Mouse (Mus musculus) v-Abl transformed pro-B cells (cell line): Measurements from ENCODE around the gene Pds5a.

ENCODE experiments used
- in situ Hi-C, 2 experiments: fragments of 400-800 bp; cut with MboI; formaldehyde crosslinking; loops; one replicate each; pipeline ENCODE4 v1.15.1; 2025; ENCODE audit not compliant: unreplicated experiment in 2 of 2

Gene Pds5a

DNA sequence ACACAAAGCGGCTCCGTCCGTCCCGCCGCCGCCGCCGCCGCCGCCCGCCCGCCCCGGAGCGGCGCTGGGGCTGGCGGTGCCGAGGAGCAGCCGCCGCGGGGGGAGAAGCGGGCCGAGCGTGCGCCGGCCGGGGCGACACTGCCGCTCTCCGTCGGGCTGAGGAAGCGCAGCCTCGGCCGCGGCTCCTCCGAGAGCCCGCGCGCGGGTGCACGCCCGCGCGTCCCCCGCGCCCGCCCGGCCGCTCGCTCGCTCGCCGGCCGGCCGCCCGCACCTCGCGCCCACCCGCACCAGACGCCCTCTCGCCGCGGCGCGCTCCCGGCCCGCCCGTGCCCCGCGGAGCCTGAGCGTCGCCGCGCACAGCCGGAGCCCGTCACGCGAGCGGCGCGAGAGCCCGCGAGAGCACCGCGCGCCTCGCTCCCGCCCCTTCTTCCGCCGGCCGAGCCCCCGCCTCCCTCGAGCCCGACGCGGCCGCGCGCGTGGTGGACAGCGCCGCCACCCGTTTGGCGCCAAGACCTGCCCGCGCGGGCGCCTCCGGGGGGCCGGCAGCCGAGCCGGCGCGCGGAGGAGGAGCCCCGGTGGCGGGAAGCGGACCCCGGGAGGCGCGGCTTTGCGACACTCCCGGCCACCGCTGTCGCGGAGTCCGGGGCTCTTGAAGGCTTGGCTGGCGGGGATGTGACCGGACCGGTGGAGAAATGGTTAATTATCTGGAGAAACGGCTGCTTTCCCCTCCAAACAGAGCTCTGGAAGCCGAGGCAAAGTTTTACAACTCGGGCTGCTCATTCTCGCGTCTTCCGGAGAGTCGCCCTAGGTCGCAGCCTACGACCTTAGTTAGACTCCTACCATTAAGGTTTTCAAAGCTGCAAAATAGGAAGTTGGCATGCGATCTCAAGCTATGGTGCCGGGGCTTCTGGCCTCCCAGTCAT, at the start of gene Pds5a:
Pds5a (minus strand) TSS at position 438 of the 923 bp plus-strand sequence.
- in situ Hi-C loops = loop anchor here (5.0 to 25.0 kb wide), 5 partner anchors 216 to 811 kb away; partner anchors contain the start of gene Rfc1 (in 1 of the 2)

DNA sequence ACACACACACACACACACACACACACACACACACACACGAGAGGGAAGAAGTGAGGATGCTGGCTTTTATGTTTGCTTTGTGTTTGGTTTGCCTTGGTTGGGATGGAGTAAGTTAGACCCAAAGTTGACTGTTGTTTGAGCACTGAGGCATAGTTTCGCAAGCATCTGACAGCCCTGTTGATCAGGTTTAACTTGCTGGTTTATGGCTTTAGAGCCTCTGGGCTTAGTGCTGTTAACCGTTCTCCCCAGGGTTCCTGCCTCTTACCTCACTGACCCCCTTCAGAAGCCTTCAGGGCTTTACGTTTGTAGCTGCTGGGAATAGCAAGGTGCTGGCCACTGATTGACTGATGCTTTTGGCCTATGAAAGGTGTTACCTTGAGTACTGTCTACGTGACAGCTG, 48.8 kb upstream of the Pds5a start:
- in situ Hi-C loops = no loop called here

DNA sequence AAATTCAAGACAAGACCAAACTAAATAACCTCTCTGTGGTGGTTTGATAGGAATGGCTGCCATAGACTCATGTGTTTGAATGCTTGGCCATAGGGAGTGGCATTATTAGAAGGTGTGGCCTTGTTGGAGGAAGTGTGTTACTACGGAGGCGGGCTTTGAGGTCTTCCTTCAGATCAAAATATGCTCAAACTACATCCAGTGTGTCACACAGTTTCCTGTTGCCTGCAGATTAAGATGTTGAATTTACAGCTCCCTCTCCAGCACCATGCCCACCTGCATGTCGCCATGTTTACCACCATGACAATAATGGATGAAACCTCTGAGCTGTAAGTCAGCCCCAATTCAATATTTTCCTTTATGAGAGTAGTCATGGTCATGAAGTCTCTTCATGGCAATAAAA, 41.3 kb upstream of the Pds5a start:
- in situ Hi-C loops = no loop called here

DNA sequence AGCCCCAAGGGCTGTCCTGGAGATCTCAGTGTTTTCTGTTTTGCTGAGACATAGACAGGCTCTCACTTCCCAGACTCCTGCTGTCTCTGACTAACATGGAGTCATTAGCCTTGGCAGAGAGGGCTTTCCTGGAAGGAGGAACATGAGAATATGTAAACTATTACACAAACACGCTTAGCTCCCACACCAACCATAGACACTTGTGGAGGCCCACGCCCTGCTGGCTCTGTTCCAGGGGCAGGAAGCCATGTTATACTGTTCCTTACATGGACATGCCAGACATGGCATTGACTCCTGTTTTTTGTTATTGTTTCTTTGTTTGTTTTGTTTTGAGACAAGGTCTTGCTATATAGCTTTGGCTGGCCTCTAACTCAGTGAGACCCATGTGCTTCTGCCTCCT, 37.5 kb upstream of the Pds5a start:
- in situ Hi-C loops = no loop called here

DNA sequence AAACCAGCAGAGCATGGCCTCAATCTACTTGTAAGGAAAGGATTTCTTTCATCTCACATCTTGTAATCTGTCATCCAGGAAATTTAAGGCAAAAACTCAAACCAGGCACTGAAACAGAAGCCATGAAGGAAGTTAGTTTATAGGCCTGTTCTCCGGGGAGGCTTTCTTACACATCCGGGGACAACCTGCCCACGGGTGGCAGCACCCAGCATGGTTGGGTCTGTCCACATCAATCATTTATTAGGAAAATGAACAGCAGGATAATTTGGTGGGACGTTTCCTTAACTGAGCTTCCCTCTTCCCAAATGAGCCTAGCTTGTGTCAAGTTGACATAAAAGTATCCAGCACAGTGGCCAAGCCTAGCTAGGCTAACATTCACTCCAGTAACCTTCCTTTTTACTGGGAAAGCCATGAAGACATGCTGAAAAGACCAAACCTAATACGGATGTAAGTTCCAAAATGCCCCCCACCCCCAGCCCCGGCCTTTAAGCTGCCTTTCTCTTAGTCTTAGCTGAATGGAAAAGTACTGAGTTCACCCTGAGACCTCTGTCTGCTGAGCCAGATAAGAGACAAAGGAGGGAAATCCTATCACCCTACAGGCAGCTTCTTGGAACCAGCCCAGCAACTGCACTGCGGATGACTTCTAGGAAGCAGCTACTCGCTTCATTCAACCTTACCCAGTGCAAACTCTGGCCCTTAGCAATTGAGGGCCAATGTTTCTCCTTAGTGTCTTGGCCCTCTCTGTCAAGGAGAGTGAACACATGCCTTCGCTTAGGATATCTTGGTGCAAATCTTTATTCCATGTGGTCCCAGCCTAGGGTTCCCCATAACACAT, 33.3 kb upstream of the Pds5a start:
- in situ Hi-C loops = no loop called here

DNA sequence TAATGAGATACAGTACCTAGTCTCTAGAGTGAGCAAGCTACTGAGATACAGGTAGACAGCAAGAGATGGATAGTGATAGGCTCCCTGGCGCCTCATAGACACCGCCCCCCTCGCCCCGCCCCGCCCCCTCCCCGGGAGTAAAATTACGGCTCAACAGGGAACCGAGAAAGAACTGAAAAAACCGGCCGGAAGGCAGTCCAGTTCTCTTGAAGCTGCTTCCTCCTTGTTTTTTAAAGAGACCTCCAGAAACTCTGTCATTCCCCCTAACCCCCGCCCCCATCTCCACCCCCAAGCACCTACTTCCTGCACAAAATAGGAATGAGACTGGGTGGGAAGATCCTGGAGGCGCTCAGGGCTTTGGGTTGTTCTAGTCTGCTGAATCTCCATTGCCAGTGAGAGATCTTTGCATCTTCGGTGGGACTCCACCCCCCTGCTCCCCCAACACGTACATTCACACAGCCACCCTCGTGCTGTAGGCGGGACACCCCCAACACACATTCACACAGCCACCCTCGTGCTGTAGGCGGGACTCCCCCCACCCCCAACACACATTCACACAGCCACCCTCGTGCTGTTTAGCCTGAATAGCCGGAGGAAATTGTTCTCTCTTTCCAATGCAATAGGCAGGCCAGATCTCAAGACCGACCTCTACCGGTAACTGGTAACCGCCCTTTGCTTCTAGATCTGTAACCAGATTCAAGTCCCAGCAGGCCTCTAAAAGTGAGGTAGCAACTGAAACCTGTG, 26.4 kb upstream of the Pds5a start:
- in situ Hi-C loops = loop anchor here in 1 of 2 experiments (5.0 to 25.0 kb wide), 2 partner anchors 38 to 513 kb away; partner anchors contain the start of gene N4bp2

DNA sequence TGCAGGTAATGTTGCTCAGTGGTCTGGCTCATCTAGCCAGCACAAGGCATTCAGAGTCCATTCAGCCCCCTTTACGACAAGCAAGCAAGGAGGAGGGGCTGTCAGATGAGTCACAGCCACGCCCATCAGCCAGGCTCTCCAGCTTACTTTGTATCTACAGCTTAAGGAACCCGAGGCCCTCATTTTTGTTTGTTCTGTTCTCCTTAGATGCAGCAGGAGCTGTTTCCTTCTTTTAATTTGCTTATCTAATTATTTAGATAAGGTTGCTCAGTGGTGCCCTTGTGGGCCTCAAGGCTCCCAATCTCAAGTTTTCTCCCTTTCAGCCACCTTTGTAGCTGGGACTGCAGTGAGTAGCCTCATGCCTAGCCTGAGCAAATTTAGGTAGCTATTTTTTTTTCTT, 20.3 kb upstream of the Pds5a start:
- in situ Hi-C loops = loop anchor here in 1 of 2 experiments (25.0 kb wide), 1 partner anchor 519 kb away; no protein-coding TSS in a partner anchor

DNA sequence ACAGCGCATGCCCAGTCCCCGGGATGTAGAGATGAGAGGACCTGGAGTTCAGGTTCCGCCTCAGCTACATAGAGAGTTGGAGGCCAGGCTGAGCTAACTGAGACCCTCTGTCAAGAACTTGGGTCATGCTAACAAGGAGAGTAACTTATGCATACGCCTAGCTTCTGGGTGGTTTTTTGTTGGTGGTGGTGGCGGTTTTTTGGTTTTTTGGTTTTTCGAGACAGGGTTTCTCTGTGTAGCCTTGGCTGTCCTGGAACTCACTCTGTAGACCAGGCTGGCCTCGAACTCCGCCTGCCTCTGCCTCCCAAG, 19.8 kb upstream of the Pds5a start:
- in situ Hi-C loops = loop anchor here in 1 of 2 experiments (25.0 kb wide), 1 partner anchor 519 kb away; no protein-coding TSS in a partner anchor

DNA sequence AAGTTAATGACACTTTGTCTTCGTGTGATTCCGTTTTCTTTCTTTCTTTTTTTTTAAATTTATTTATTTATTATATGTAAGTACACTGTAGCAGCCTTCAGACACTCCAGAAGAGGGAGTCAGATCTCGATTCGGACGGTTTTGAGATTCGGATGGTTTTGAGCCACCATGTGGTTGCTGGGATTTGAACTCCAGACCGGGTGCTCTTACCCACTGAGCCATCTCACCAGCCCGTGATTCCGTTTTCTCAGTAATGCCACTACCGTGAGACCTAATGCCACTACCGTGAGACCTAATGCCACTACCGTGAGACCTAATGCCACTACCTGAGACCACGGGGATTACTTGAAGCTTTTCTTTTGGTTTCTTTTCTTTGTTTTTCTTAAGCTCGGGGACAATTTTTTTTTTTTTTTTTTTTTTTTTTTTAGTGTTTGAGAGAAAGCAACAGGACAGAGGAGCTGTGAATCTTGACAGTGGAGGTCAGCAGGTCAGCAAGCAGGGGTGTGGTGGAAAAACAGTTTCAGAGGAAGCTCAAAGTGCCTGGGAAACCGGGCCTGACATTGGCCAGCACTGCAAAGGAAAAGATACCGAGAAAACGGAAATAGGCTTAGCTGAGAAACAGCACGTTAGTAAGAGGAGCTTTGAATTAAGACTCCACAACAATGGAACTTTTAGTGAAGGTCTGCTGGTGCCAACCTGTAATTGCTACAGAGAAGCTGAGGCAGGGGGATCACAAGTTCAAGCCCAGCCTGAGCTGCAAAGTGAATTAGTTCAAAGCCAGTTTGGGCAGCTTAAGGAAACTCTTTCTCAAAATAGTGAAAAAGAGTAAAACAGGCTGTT, 19.2 kb upstream of the Pds5a start:
- in situ Hi-C loops = loop anchor here in 1 of 2 experiments (25.0 kb wide), 1 partner anchor 520 kb away; no protein-coding TSS in a partner anchor

DNA sequence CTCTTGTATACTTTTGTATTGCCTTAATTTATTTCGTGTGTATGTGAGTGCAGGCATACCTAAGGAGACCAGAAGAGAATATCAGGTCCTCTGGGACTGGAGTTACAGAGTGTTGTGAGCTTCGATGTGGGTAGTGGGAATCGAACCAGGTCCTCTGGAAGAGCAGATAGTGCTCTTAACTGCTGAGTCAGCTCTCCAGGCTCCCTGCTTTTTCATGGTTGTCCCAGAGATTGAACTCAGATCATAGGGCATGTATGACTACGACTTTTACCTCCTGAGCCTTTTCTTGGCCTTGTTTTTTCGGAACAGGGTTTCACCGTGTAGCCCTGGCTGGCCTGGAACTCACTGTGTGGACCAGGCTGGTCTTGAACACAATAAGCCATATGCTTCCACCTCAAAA, 17.0 kb upstream of the Pds5a start:
- in situ Hi-C loops = loop anchor here in 1 of 2 experiments (25.0 kb wide), 1 partner anchor 522 kb away; no protein-coding TSS in a partner anchor

DNA sequence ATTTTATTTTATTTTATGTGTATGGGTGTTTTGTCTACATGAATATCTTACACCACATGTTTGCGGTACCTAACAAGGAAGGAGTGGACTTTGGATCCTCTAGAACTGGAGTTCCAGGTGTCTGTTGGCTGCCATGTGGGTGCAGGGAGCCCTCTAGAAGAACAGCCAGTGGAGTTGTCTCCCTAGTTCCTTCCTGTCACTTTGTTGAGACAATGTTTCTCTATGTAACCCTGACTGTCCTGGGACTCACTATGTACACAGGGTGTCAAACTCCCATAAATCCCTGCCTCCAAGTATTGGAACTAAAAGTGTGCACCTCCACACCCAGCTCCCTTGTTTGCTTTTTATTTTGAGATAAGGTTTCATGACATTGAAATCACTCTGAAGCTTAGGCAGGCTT, 13.4 kb upstream of the Pds5a start:
- in situ Hi-C loops = loop anchor here in 1 of 2 experiments (25.0 kb wide), 1 partner anchor 526 kb away; no protein-coding TSS in a partner anchor

DNA sequence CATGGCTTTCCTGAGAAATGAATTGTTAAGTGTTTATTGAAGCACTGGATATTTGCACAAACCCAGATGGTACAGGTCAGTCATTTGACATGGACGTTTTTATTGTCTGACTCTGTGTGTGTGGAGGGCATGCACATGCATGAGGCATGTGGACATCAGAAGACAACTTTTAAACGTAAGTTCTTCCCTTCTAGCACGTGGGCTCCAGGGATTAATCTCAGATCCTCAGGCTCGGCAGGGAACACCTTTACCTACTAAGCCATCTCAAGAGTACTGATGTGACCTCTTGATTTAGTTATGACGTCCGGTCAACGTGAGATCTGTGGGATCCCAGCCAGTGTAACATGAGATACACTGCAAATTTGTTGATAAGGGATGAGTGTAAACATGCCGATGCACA, 12.2 kb upstream of the Pds5a start:
- in situ Hi-C loops = loop anchor here in 1 of 2 experiments (25.0 kb wide), 1 partner anchor 527 kb away; no protein-coding TSS in a partner anchor

DNA sequence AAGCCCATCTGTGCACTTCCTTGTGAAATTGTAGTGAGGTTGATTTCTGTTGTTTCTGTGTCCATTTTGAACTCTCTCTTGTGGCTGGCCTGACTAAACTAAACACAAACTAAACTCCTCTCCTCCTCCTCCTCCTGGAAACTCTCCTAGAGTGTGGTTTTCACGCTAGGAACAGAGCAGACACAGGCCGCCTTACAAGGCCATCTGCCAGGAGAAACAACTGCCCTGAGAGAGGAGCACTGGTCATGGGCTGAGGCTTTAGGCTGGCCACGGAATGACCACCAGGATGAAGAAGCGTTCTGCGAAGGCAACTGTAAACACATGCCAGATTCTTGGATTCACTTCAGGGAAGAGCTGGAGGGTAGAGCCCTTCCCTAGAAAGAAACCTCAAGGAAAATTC, 8.9 kb upstream of the Pds5a start:
- in situ Hi-C loops = loop anchor here in 1 of 2 experiments (10.0 to 25.0 kb wide), 3 partner anchors 48 to 530 kb away; no protein-coding TSS in a partner anchor

DNA sequence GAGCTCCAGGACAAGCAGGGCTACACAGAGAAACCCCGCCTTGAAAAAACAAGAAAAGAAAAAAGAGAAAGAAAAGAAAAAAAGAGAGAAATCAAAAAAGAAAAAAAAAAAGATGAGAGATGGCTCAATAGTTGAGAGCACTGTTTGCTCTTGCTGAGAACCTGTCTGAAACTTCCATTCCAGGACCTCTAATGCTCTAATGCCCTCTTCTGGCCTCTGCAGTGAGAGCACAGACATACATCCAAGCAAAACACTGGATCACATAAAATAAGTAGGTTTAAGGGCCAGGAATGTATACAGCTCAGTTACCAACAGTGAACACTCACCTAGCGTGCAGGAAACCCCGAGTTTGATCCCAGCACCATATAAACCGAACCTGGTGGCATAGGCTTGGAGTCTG, 8.1 kb upstream of the Pds5a start:
- in situ Hi-C loops = loop anchor here in 1 of 2 experiments (10.0 to 25.0 kb wide), 3 partner anchors 49 to 531 kb away; no protein-coding TSS in a partner anchor

DNA sequence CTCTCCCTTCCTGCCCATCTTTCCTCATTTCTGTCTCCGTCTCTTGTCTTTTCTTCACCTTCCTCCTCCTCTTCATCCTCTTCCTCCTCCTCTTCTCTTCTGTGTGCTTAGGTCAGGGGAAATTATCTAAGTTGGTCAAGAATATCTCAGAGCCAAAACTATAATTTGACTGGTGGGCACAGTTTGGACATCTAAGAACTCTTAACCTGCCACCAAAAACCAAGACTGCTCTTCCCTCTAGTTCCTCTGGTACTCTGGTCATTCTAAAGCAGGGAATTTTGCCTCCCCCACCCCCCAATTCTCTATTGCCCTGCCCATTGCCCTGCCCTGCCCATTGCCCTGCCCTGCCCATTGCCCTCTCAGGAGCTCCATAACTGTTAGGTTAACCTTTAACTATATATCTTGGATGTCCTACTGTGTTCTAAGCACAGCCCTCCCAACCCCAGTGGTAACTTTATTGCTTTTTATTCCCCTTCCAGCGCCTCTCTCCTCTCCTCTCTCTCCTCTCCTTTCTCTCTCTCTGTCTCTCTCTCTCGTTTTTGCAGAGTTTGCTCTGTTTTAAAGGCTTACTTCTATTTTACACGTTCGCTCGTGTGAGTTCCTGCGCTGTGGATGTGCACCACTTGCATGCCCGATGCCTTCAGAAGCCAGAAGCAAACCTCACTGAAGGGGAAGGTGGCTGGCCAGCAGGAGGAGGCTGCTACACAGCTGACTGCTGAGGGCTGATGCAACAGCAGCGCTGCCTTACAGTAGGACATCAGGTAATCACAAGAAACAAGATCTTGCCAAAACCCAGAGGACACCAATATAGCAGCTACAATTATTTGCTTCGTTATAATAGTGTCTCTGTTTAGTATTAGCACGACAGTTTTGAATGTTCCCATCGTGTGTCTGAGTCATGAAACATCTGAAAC, 6.9 kb upstream of the Pds5a start:
- in situ Hi-C loops = loop anchor here (5.0 to 25.0 kb wide), 4 partner anchors 50 to 532 kb away; partner anchors contain the start of gene N4bp2 (in 1 of the 2)

DNA sequence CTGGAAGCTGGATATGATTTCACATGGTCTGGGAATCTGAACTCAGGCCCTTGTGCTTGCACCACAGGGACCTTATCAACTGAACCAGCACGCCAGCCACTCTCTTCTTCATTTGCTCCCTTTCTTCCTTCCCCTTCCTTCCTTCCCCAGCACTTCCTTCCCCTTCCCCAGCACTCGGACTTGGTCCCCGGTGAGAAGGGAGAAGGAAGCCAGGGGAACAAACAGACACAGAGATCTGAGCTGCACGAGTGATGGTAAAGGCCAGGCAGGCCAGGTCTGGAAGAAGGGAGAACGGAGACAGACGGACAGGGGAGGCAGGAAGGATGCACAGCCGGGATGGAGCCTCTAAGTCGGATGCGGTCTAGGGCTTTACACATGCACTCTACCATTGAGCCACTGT, 5.2 kb upstream of the Pds5a start:
- in situ Hi-C loops = loop anchor here (5.0 to 25.0 kb wide), 4 partner anchors 52 to 534 kb away; partner anchors contain the start of gene N4bp2 (in 1 of the 2)

DNA sequence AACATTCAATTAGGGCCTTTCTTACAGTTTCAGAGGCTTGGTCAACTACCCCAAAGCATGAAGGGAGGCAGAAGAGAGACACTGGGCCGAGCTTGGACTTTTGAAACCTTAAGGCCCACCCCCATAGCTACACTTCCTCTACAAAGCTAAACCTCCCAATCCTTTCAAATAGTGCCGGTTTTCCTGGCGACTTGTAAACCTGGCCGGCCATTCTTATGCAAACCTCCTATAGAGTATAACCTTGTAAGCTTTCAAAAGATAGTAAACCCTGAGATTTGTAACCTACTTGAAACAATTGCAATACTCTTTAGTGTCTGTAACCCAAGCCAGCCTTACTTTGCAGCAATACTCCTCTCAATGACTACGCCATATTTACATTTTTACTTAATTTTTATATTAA, 2.0 kb upstream of the Pds5a start:
- in situ Hi-C loops = loop anchor here (5.0 to 25.0 kb wide), 4 partner anchors 55 to 537 kb away; partner anchors contain the start of gene N4bp2 (in 1 of the 2)

DNA sequence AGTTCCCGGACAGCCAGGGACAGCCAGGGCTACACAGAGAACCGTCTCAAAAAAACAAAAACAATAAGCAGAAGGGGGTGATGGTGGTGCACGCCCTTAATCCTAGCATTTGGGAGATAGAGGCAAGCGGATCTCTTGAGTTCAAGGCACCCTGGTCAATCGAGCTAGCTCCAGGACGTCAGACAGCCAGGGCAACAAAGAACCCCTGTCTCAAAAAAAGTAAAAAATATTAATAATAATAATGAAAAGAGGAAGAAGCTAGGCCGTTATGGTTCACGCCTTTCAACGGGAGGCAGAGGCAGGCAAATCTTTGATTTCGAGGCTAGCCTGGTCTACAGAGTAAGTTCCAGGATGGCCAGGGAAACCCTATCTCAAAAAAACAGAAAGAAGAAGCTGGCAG, 1.1 kb upstream of the Pds5a start:
- in situ Hi-C loops = loop anchor here (5.0 to 25.0 kb wide), 5 partner anchors 217 to 812 kb away; partner anchors contain the start of gene Rfc1 (in 1 of the 2)
